Mouse (Mus musculus) embryo, embryonic 10 days (tissue): ENCODE data around the gene Dclk2.
A peak's percentile ranks its signal among the peaks of the same experiment; 100 is the strongest.

Experiments
- DNase-seq: peaks from one replicate; pipeline ENCODE4 v3.0.0-alpha.2; 2015; ENCODE audit warnings: low spot score

The Dclk2 gene

GRCm38 (mm10) chr3:86920343-86921083 lies at the start of gene Dclk2:
TSS of gene Dclk2 (minus strand) at chr3:86920852.
- peak; percentile 80 for DNase-seq

GRCm38 (mm10) chr3:86962665-86963435 lies 42.2 kb upstream of the Dclk2 start:
- no peak for DNase-seq

- no peak for DNase-seq
Observed at GRCm38 (mm10) chr3:86961395-86961669, 40.7 kb upstream of the Dclk2 start.

GRCm38 (mm10) chr3:86960656-86961394 lies 40.2 kb upstream of the Dclk2 start:
- no peak for DNase-seq

GRCm38 (mm10) chr3:86959088-86959487 lies 38.4 kb upstream of the Dclk2 start:
- DNase-seq = no peak

GRCm38 (mm10) chr3:86955376-86955775 lies 34.7 kb upstream of the Dclk2 start:
- peak; percentile 33 for DNase-seq

- peak; percentile 33 for DNase-seq
Observed at GRCm38 (mm10) chr3:86954521-86954920, 33.9 kb upstream of the Dclk2 start.

- no peak for DNase-seq
Observed at GRCm38 (mm10) chr3:86953819-86954218, 33.2 kb upstream of the Dclk2 start.

GRCm38 (mm10) chr3:86950652-86951051 lies 30.0 kb upstream of the Dclk2 start:
- DNase-seq = no peak

GRCm38 (mm10) chr3:86936254-86936836 lies 15.7 kb upstream of the Dclk2 start:
- peak; percentile 16 for DNase-seq

GRCm38 (mm10) chr3:86933446-86933845 lies 12.8 kb upstream of the Dclk2 start:
- no peak for DNase-seq

GRCm38 (mm10) chr3:86923686-86924085 lies 3.0 kb upstream of the Dclk2 start:
- no peak for DNase-seq

GRCm38 (mm10) chr3:86921181-86921975 lies 726 bp upstream of the Dclk2 start:
- DNase-seq = no peak

- DNase-seq = peak; percentile 61
Observed at GRCm38 (mm10) chr3:86919641-86920342, 860 bp downstream of the Dclk2 start.

- no peak for DNase-seq
Observed at GRCm38 (mm10) chr3:86917048-86917447, 3.6 kb downstream of the Dclk2 start.

- DNase-seq = no peak
Observed at GRCm38 (mm10) chr3:86916626-86917025, 4.0 kb downstream of the Dclk2 start.

- no peak for DNase-seq
Observed at GRCm38 (mm10) chr3:86915291-86915690, 5.4 kb downstream of the Dclk2 start.

GRCm38 (mm10) chr3:86914316-86914715 lies 6.3 kb downstream of the Dclk2 start:
- no peak for DNase-seq

GRCm38 (mm10) chr3:86898366-86898765 lies 22.3 kb downstream of the Dclk2 start:
- DNase-seq = no peak

- no peak for DNase-seq
Observed at GRCm38 (mm10) chr3:86897551-86897950, 23.1 kb downstream of the Dclk2 start.

GRCm38 (mm10) chr3:86897066-86897465 lies 23.6 kb downstream of the Dclk2 start:
- DNase-seq = no peak
